Mouse (Mus musculus) limb, embryonic 12.5 days (tissue): ENCODE data around the gene Zfp800. TPM values are rescaled to one million over a fixed set of nuclear protein-coding genes. Genes with fewer than 3 reads are reported as not detected.

Experiments
- ATAC-seq: fragments of 200-750 bp; cut with Nextera tagmentation; 2 replicates; pipeline ENCODE4 v1.8.0; 2017; ENCODE audit warnings: low read depth, moderate TSS enrichment; ENCODE audit not compliant: insufficient number of reproducible peaks, insufficient read depth, low FRiP score, low TSS enrichment
- H3K27ac ChIP-seq: fragments of 300-500 bp; sonication (generic); 2 replicates; pipeline ENCODE4 v1.5.1; 2016; ENCODE audit warnings: mild to moderate bottlenecking, moderate library complexity
- H3K27me3 ChIP-seq: fragments of 300-500 bp; sonication (generic); 2 replicates; pipeline ENCODE4 v1.6.1; 2016; ENCODE audit warnings: mild to moderate bottlenecking, moderate library complexity
- H3K36me3 ChIP-seq: fragments of 300-500 bp; sonication (generic); 2 replicates; pipeline ENCODE4 v1.6.1; 2016; ENCODE audit warnings: mild to moderate bottlenecking, moderate library complexity
- H3K4me1 ChIP-seq: fragments of 300-500 bp; sonication (generic); replicated peaks from 2 replicates; pipeline ENCODE4 v1.6.1; 2016
- H3K4me2 ChIP-seq: fragments of 300-500 bp; sonication (generic); 2 replicates; pipeline ENCODE4 v1.6.1; 2016; ENCODE audit warnings: mild to moderate bottlenecking, moderate library complexity
- H3K4me3 ChIP-seq: fragments of 300-500 bp; sonication (generic); replicated peaks from 2 replicates; pipeline ENCODE4 v1.5.1; 2016; ENCODE audit warnings: mild to moderate bottlenecking
- H3K9ac ChIP-seq: fragments of 300-500 bp; sonication (generic); replicated peaks from 2 replicates; pipeline ENCODE4 v1.6.1; 2016; ENCODE audit warnings: mild to moderate bottlenecking, moderate library complexity
- H3K9me3 ChIP-seq: fragments of 300-500 bp; sonication (generic); 2 replicates; pipeline ENCODE4 v1.6.1; 2016; ENCODE audit warnings: mild to moderate bottlenecking, moderate library complexity
- WGBS: fragments of 180-500 bp; shearing (Covaris S2); methylation state at CpG from one replicate; pipeline ENCODE4 v1.1.7; 2016; 5-methylcytosine and 5-hydroxymethylcytosine counted together
- polyA plus RNA-seq: library from polyadenylated mRNA; unstranded; fragments of >200 nt; fragmentation: Nextera tagmentation; extraction: Ambion mirVana; gene quantifications from 2 replicates; pipeline ENCODE4 v1.2.1, GENCODE M21; 2016

Gene Zfp800
- polyA plus RNA-seq, 1 experiment from 2014 or later, result 17.7 TPM

DNA sequence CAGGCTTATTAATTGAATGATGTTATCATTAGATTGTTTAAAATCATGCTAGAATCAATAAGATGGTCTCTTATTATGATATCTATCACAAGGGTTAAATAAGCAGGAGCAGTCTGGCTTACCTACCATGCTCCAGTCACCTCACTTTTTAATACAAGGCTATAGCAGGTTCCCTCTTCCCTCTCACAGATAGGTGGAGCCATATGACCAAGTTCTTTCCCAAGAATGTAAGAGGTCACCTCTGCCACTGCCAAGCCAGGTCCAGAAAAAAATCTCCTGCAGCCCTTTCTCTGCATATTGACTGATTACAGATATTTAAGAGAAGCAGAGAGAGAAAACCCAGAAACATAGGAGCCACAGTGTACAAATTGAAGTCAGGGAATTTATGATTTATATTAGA is 88.1 kb downstream of the Zfp800 start:
- Histone ChIP-seq H3K36me3 (no peaks in the 10 kb centered on the region), H3K9me3 (no peaks in the 10 kb centered on the region), H3K4me2 (no peak overlapping the region), H3K27ac (no peak overlapping the region), H3K4me3 (no peak overlapping the region), H3K27me3 (no peaks in the 10 kb centered on the region), H3K4me1 (no peaks in the 10 kb centered on the region), H3K9ac (no peak overlapping the region)
- no peak for ATAC-seq

- Histone ChIP-seq H3K36me3 (no peaks in the 10 kb centered on the region), H3K4me2 (no peak overlapping the region), H3K9ac (no peak overlapping the region), H3K4me3 (no peak overlapping the region), H3K27me3 (no peaks in the 10 kb centered on the region), H3K4me1 (no peaks in the 10 kb centered on the region), H3K27ac (no peak overlapping the region), H3K9me3 (no peaks in the 10 kb centered on the region)
- no peak for ATAC-seq
- WGBS, result 81% methylated on average over 3 of the region's 3 CpGs
These were observed 88.9 kb downstream of the Zfp800 start for GRCm38 (mm10) chr6:28308929-28309328.

GRCm38 (mm10) chr6:28306702-28307101 is 91.1 kb downstream of the Zfp800 start:
- 78% methylated on average over 2 of the region's 2 CpGs for WGBS
- no peak for ATAC-seq
- Histone ChIP-seq H3K27ac (no peak overlapping the region), H3K36me3 (no peaks in the 10 kb centered on the region), H3K9ac (no peak overlapping the region), H3K27me3 (no peaks in the 10 kb centered on the region), H3K4me1 (no peaks in the 10 kb centered on the region), H3K9me3 (no peaks in the 10 kb centered on the region), H3K4me3 (no peak overlapping the region), H3K4me2 (no peak overlapping the region)

DNA sequence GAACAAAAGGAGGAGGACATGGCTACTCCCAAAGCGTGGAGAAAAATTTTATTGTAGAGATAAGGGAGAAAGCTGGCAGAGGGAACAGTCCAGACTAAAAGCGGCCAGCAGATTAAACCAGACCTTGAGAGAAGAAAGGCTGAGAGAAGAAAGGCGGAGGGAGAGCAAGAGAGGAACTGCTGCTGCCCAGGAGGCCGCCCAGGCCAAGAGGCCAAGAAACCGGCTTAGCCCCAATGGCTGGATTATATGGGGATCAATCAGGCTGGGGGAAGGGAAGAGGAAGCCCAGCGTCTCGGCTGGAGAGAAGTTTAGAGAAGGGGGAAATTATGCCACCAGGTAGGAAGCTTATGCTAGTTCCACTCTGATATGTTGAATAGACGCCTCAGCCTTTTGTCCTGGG is 101.5 kb downstream of the Zfp800 start:
- ATAC-seq, result no peak
- Histone ChIP-seq H3K9ac (no peak overlapping the region), H3K4me1 (no peaks in the 10 kb centered on the region), H3K9me3 (0 out of 2 replicates have a peak, but pooled peaks cover under 1% of the 10 kb centered on the region), H3K36me3 (no peaks in the 10 kb centered on the region), H3K27ac (no peak overlapping the region), H3K4me2 (no peak overlapping the region), H3K4me3 (no peak overlapping the region), H3K27me3 (no peaks in the 10 kb centered on the region)
- 23% methylated on average over 8 of the region's 8 CpGs for WGBS

- Histone ChIP-seq H3K36me3 (no peaks in the 10 kb centered on the region), H3K27me3 (no peaks in the 10 kb centered on the region), H3K4me1 (no peaks in the 10 kb centered on the region), H3K27ac (no peak overlapping the region), H3K9ac (no peak overlapping the region), H3K4me2 (no peak overlapping the region), H3K4me3 (no peak overlapping the region), H3K9me3 (no peaks in the 10 kb centered on the region)
- ATAC-seq, result no peak
- WGBS, result 76% methylated on average over 7 of the region's 7 CpGs
These were observed 102.2 kb downstream of the Zfp800 start for GRCm38 (mm10) chr6:28295581-28295980.

DNA sequence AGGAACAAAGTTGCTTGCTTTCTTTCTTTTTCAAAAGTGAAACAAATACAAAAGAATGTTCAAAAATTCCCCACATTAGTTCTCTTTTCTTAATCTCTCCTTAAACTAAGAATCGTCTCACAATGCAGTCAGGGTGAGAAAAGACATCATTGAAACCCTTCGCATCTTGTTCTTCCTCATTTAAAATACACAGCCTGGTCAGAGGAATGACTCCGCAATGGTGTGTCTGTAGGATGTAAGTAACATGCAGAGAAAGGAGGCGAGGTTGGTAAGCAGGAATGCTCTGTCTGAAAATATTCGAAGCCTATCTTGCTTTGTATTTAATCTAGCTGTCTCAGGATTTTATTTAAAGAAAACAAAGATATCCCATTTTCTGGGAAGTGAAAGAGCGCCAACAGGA is 105.0 kb downstream of the Zfp800 start:
- Histone ChIP-seq H3K4me2 (no peak overlapping the region), H3K4me1 (no peaks in the 10 kb centered on the region), H3K9me3 (no peaks in the 10 kb centered on the region), H3K36me3 (no peaks in the 10 kb centered on the region), H3K27me3 (no peaks in the 10 kb centered on the region), H3K4me3 (no peak overlapping the region), H3K27ac (no peak overlapping the region), H3K9ac (no peak overlapping the region)
- no peak for ATAC-seq
- 86% methylated on average over 6 of the region's 6 CpGs for WGBS

- 0 out of 2 replicates have a peak, but pooled peaks cover 6% of the 10 kb centered on the region for H3K9me3 ChIP-seq
These were observed 117.9 kb downstream of the Zfp800 start for GRCm38 (mm10) chr6:28279886-28280285.

GRCm38 (mm10) chr6:28262198-28262621 is 135.6 kb downstream of the Zfp800 start:
- H3K27ac ChIP-seq, result peak overlapping the region; percentile 74
- WGBS, result under 1% methylated on average over 27 of the region's 29 CpGs
- H3K9me3 ChIP-seq, result no peaks in the 10 kb centered on the region
- H3K4me3 ChIP-seq, result peak overlapping the region; percentile 91
- H3K9ac ChIP-seq, result peak overlapping the region; percentile 79
- peaks cover 4% of the 10 kb centered on the region; the same call in 1 of the 2 replicates for H3K4me1 ChIP-seq
- peaks cover 9% of the 10 kb centered on the region; the same call in 1 of the 2 replicates for H3K36me3 ChIP-seq
- H3K27me3 ChIP-seq, result peaks cover 2% of the 10 kb centered on the region; the same call in 1 of the 2 replicates
- peak; percentile 45; the same call in 1 of the 2 replicates for ATAC-seq
- H3K4me2 ChIP-seq, result peak overlapping the region; percentile 93

More at GRCm38 (mm10) chr6:28279886-28280285, 117.9 kb downstream of the Zfp800 start:
- H3K27ac ChIP-seq, result no peak overlapping the region
- ATAC-seq, result no peak
- no peak overlapping the region for H3K4me2 ChIP-seq
- H3K4me1 ChIP-seq, result no peaks in the 10 kb centered on the region
- 70% methylated on average over 2 of the region's 2 CpGs for WGBS
- H3K27me3 ChIP-seq, result no peaks in the 10 kb centered on the region
- H3K9ac ChIP-seq, result no peak overlapping the region
- no peaks in the 10 kb centered on the region for H3K36me3 ChIP-seq
- H3K4me3 ChIP-seq, result no peak overlapping the region

GRCm38 (mm10) chr6:28261307-28262197 is 136.3 kb downstream of the Zfp800 start:
- Histone ChIP-seq H3K4me3 (peak overlapping the region; percentile 91), H3K27ac (peak overlapping the region; percentile 87), H3K27me3 (peaks cover 2% of the 10 kb centered on the region; the same call in 1 of the 2 replicates), H3K36me3 (peaks cover 12% of the 10 kb centered on the region; the same call in 1 of the 2 replicates), H3K4me2 (peak overlapping the region; percentile 93), H3K9me3 (no peaks in the 10 kb centered on the region), H3K9ac (peak overlapping the region; percentile 79), H3K4me1 (peaks cover 4% of the 10 kb centered on the region; the same call in 1 of the 2 replicates)
- peak; percentile 93 for ATAC-seq
- under 1% methylated on average over 95 of the region's 131 CpGs for WGBS

- Histone ChIP-seq H3K27ac (peak overlapping the region; percentile 87), H3K36me3 (peaks cover 18% of the 10 kb centered on the region; the same call in 1 of the 2 replicates), H3K27me3 (peaks cover 2% of the 10 kb centered on the region; the same call in 1 of the 2 replicates), H3K4me1 (peaks cover 4% of the 10 kb centered on the region; the same call in 1 of the 2 replicates), H3K4me3 (peak overlapping the region; percentile 91), H3K9me3 (no peaks in the 10 kb centered on the region), H3K4me2 (peak overlapping the region; percentile 93), H3K9ac (peak overlapping the region; percentile 79)
- peak; percentile 11 for ATAC-seq
- WGBS, result under 1% methylated on average over 63 of the region's 64 CpGs
These were observed 137.2 kb downstream of the Zfp800 start for GRCm38 (mm10) chr6:28260425-28261191.

DNA sequence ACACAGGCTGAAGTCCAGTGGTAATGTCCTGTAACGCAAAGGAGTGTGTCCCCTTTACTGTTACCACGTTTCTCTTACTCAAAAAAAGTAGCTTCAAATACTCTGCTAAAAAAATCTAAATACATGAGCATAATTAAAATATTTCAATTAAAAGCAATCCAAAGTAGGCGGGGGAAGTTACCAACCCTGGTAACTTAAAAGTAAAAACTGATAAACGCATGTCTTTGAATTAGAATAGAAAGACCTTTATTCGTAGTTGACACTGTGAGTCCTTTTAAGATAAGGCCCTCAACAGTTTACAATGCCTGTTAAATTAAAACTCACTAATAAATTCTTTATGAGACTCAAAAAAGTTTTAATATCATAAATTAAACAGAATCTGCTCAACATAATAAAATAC is 138.1 kb downstream of the Zfp800 start:
- Histone ChIP-seq H3K9me3 (no peaks in the 10 kb centered on the region), H3K9ac (no peak overlapping the region), H3K27me3 (peaks cover 2% of the 10 kb centered on the region; the same call in 1 of the 2 replicates), H3K36me3 (peaks cover 25% of the 10 kb centered on the region; the same call in 1 of the 2 replicates), H3K27ac (no peak overlapping the region), H3K4me1 (peaks cover 4% of the 10 kb centered on the region; the same call in 1 of the 2 replicates), H3K4me2 (no peak overlapping the region), H3K4me3 (no peak overlapping the region)
- ATAC-seq, result no peak
- 84% methylated on average over 5 of the region's 5 CpGs for WGBS
